Mouse (Mus musculus) megakaryocyte, embryonic 14.5 days (primary cell): ENCODE measurements around the gene Pecr.

Source experiments
- FLI1 ChIP-seq: IDR thresholded peaks from 2 replicates; pipeline ENCODE4 v1.6.1; 2012; ENCODE audit warnings: low read length, inconsistent platforms, mixed read lengths
- GATA1 ChIP-seq: IDR thresholded peaks from 3 replicates; pipeline ENCODE4 v1.6.1; 2012; ENCODE audit warnings: mixed read lengths, low read length, inconsistent platforms, borderline replicate concordance

- TF ChIP-seq GATA1: no peak
- no peak for TF ChIP-seq FLI1
Measured at GRCm38 (mm10) chr1:72215174-72215573, 68.9 kb downstream of the Pecr start.
